Mouse (Mus musculus) gastrocnemius, adult 2 months (tissue): ENCODE results near the gene Rd3. TPM values are rescaled to one million over a fixed set of nuclear protein-coding genes. Genes with fewer than 3 reads are reported as not detected.

Source experiments
- DNase-seq: peaks from one replicate; pipeline ENCODE4 v3.0.0; 2022
- H3K27ac ChIP-seq: fragments of 200-600 bp; 2 replicates; pipeline ENCODE4 v1.8.1; 2022; ENCODE audit warnings: mild to moderate bottlenecking
- H3K4me3 ChIP-seq: fragments of 200-600 bp; 2 replicates; pipeline ENCODE4 v1.8.1; 2022; ENCODE audit warnings: mild to moderate bottlenecking, moderate library complexity
- CTCF ChIP-seq: fragments of 200-600 bp; IDR thresholded peaks from 2 replicates; pipeline ENCODE4 v1.8.1; 2022; ENCODE audit warnings: antibody characterized with exemption, mild to moderate bottlenecking, moderate library complexity
- intact Hi-C: fragments of 180-260 bp; cut with DNase I; formaldehyde crosslinking; loops from one replicate; pipeline ENCODE4 v1.15.1; 2025
- microRNA-seq: library from miRNA; unstranded; fragments of <30 nt; microRNA quantifications from one replicate; pipeline ENCODE4 v1.2.0, GENCODE M21; 2021
- total RNA-seq, 2 experiments: library from RNA; stranded (reverse); gene quantifications; 2 replicates each; pipeline ENCODE4 v1.2.3; 2021

Rd3 gene
- total RNA-seq, 2 experiments from 2014 or later: 0.08 TPM; not detected in 1

GRCm38 (mm10) chr1:191999022-191999421 is 21.9 kb downstream of the Rd3 start:
- intact Hi-C loops: no loop called here
- Histone ChIP-seq H3K4me3 (no peak overlapping the region), H3K27ac (no peak overlapping the region)
- DNase-seq: no peak
- no peak for TF ChIP-seq CTCF

Small RNAs within 50 kb of the gene (microRNA-seq; reads per million reads assigned to microRNA genes)
- not detected for gene Mir3473c

Other genes with a start within 250 kb of the Rd3 start
- under 1 TPM; 0.26 to 0.33 TPM for gene Nek2, start 155.9 kb upstream of the Rd3 start, total RNA-seq
- 1 to 10 TPM; 5.8 to 6.4 TPM for gene Slc30a1, start 70.6 kb upstream of the Rd3 start, total RNA-seq
- gene Traf5, start 115.2 kb downstream of the Rd3 start, total RNA-seq: 1 to 10 TPM; 2.7 to 2.8 TPM
- 10 to 100 TPM; 27.1 to 29.8 TPM for gene Rcor3, start 160.7 kb downstream of the Rd3 start, total RNA-seq
- gene Kcnh1, start 213.4 kb downstream of the Rd3 start, total RNA-seq: not detected